Mouse (Mus musculus): ENCODE data around the gene Gm11487. TPM values are rescaled to one million over a fixed set of nuclear protein-coding genes. Genes with fewer than 3 reads are reported as not detected.

Gm11487 gene
- polyA plus RNA-seq (2015; fragmentation: Nextera tagmentation; extraction: Ambion mirVana), result not detected in 2 replicates

DNA sequence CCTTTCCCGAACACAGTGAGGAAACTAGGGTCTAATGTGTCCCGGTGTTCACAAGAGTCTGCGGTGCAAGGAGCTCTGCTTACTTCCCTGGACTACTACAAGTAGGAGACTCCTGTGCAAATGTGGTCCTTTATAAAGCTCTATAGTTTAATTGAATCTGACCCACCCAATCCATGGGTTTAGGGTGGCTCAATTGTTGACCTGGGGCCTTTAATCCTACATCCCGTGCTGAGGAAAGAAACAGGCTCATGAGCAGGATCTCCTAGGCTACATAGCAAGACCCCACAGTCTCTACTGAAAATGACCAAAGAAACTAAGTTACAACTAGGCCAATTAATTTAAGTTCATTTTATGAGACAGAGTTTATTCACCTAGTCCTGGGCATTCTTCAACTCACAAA, at the start of gene Gm11487:
Gm11487 (minus strand) TSS at position 101 of the 400 bp plus-strand sequence.

Other genes starting within 250 kb of the Gm11487 start
- not detected in 2 replicates for gene Gm11238, start 202.8 kb upstream of the Gm11487 start, polyA plus RNA-seq (2015; fragmentation: Nextera tagmentation; extraction: Ambion mirVana)
- not detected in 2 replicates for gene Gm11237, start 217.9 kb upstream of the Gm11487 start, polyA plus RNA-seq (2015; fragmentation: Nextera tagmentation; extraction: Ambion mirVana)
- gene Gm11236, start 233.0 kb upstream of the Gm11487 start, polyA plus RNA-seq (2015; fragmentation: Nextera tagmentation; extraction: Ambion mirVana), result not detected in 2 replicates